13 mouse cellular contexts compared by ENCODE assay signal in genomic region chr8:91034417-91034816, GRCm38 (mm10). TPM values are rescaled to one million over a fixed set of nuclear protein-coding genes. Genes with fewer than 3 reads are reported as not detected.
DNase-seq lines count a peak whose midpoint lies in the region; ATAC-seq and TF ChIP-seq lines count a peak whose summit lies in the region.
"Had no signal": no experiment of that assay in that cellular context is flagged by ENCODE, and none has a peak within 500 bp of the region (broad histone marks: within the 10 kb centered on the region; RNA-seq: fewer than 3 reads in every experiment).

No protein-coding gene starts in this region.

- DNase-seq in layer of hippocampus, adult 2 months (ENCODE audit: low spot score in 2 of 2) = no peak
- no peak for DNase-seq in layer of hippocampus, postnatal 10 days (ENCODE audit: low spot score in 2 of 2)
- peak; percentile 31 for DNase-seq in A20 (ENCODE audit: low read depth, low spot score)
- DNase-seq in hindbrain, embryonic 11.5 days (ENCODE audit: low spot score) = no peak
- no peak for DNase-seq in cerebellum, adult 8-10 months
- no peak for DNase-seq in left cerebral cortex, adult 8-10 months (ENCODE audit: low spot score in 2 of 2)
- DNase-seq: cerebellum, adult 9-11 months had no signal

- WGBS in hindbrain, embryonic 11.5 days = 86% methylated on average over 6 of the region's 6 CpGs

- H3K4me2 ChIP-seq in hindbrain, embryonic 11.5 days (replicated peaks; ENCODE audit: low read depth, low read length) = no peak overlapping the region
- H3K4me2 ChIP-seq: hindbrain, embryonic 14.5 days; limb, embryonic 15.5 days had no signal

- no peak overlapping the region for H3K4me3 ChIP-seq in layer of hippocampus, adult 2 months
- H3K4me3 ChIP-seq in E14TG2a.4 (replicated peaks; ENCODE audit: low read length) = no peak overlapping the region
- no peak overlapping the region for H3K4me3 ChIP-seq in hindbrain, embryonic 11.5 days (ENCODE audit: low read depth, low read length)
- H3K4me3 ChIP-seq: limb, embryonic 15.5 days; myocyte had no signal

- peak; percentile 63; the same call in 1 of the 2 replicates for ATAC-seq in erythroid progenitor cell, adult 5-6 weeks (replicated peaks; ENCODE audit: low FRiP score, poor library complexity, severe bottlenecking)
- ATAC-seq in hindbrain, embryonic 11.5 days (ENCODE audit: low FRiP score) = no peak
- ATAC-seq: forebrain, embryonic 16.5 days had no signal

- no peaks in the 10 kb centered on the region for H3K9me3 ChIP-seq in E14TG2a.4 (ENCODE audit: low read length)
- H3K9me3 ChIP-seq in hindbrain, embryonic 11.5 days (ENCODE audit: control insufficient read depth, low read length) = no peaks in the 10 kb centered on the region
- H3K9me3 ChIP-seq: limb, embryonic 15.5 days had no signal

- H3K9ac ChIP-seq in hindbrain, embryonic 11.5 days (ENCODE audit: low read depth, low read length) = no peak overlapping the region
- H3K9ac ChIP-seq: hindbrain, embryonic 14.5 days; limb, embryonic 15.5 days had no signal

- H3K27ac ChIP-seq in layer of hippocampus, adult 2 months = no peak overlapping the region
- H3K27ac ChIP-seq in hindbrain, embryonic 11.5 days (ENCODE audit: low read depth, low read length) = no peak overlapping the region
- H3K27ac ChIP-seq: hindbrain, embryonic 14.5 days; limb, embryonic 15.5 days had no signal

- peak; percentile 66 for TF ChIP-seq CTCF in layer of hippocampus, adult 2 months (conservative IDR thresholded peaks at IDR 0.05)
- TF ChIP-seq CTCF in E14TG2a.4 (conservative IDR thresholded peaks at IDR 0.05; ENCODE audit: low read length) = peak; percentile 60

- peaks cover 96% of the 10 kb centered on the region for H3K36me3 ChIP-seq in E14TG2a.4 (ENCODE audit: insufficient read depth, low read length)
- H3K36me3 ChIP-seq in hindbrain, embryonic 11.5 days (ENCODE audit: control insufficient read depth, insufficient read depth, low read length) = peaks cover 11% of the 10 kb centered on the region; the same call in 1 of the 2 replicates

- H3K27me3 ChIP-seq in E14TG2a.4 (ENCODE audit: insufficient read depth, low read length) = no peaks in the 10 kb centered on the region
- no peaks in the 10 kb centered on the region for H3K27me3 ChIP-seq in hindbrain, embryonic 11.5 days (ENCODE audit: control insufficient read depth, insufficient read depth, low read length)
- H3K27me3 ChIP-seq: limb, embryonic 15.5 days had no signal

- H3K4me1 ChIP-seq in E14TG2a.4 (replicated peaks; ENCODE audit: low read depth, low read length) = no peaks in the 10 kb centered on the region
- H3K4me1 ChIP-seq in hindbrain, embryonic 11.5 days (replicated peaks; ENCODE audit: control insufficient read depth, insufficient read depth, low read length) = no peaks in the 10 kb centered on the region
- H3K4me1 ChIP-seq: limb, embryonic 15.5 days had no signal

RNA-seq across cellular contexts. Expression of gene Rbl2, which starts 35.4 kb away (rescaled TPM):
- total RNA-seq in layer of hippocampus, adult 2 months (2021) = 10 to 100 TPM; 38.5 to 42.3 TPM
- total RNA-seq in layer of hippocampus, postnatal 10 days (2021) = 10 to 100 TPM; 29.1 to 29.7 TPM
- 24.5 and 28.9 TPM in 2 replicates for total RNA-seq in erythroid progenitor cell, adult 5-6 weeks (2015; ENCODE audit: low replicate concordance)
- total RNA-seq in erythroid progenitor cell, adult 5-6 weeks (2017; ENCODE audit: low replicate concordance) = 20.0 and 28.2 TPM in 2 replicates
- polyA plus RNA-seq in hindbrain, embryonic 11.5 days (2014; fragmentation: Nextera tagmentation; extraction: Ambion mirVana) = 15.9 and 16.0 TPM in 2 replicates
- 10 to 100 TPM; 36.3 to 42.8 (median 40.1) TPM for total RNA-seq in left cerebral cortex, adult 8-10 months (2022)
